Mouse (Mus musculus) thymus, postnatal 14 days (tissue): ENCODE results near the gene Gm7849.
"Not testable (repeated sequence)": the region's sequence is repeated elsewhere in the genome, so short reads cannot be mapped to it uniquely, and the experiment has no call there.

Experiments
- DNase-seq: peaks from one replicate; pipeline ENCODE4 v3.0.0; 2021

Gm7849 gene

GRCm38 (mm10) chr8:21456460-21456859, at the start of gene Gm7849:
Gene Gm7849 (minus strand): TSS chr8:21456560.
- DNase-seq, result not testable (repeated sequence)

DNA sequence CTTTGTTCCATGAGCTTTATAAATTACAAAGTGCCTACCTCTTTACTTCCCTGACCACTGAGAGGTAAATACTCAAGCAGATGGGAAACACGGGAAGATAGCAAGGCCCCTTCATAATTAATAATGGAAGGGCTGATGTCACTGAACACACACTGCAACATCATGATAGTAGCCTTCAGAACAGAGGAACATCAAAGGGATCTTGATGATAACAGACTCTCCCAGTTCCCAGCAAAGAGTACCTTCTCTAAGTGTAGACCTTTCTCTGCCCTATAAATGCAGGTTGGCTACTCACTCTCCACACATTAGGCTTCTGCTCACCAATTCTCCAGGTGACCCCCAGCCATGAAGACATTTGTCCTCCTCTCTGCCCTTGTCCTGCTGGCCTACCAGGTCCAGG, 29.2 kb downstream of the Gm7849 start, which contains the start of gene Defa36:
TSS of gene Defa36 (plus strand) at position 301 of the 400 bp plus-strand sequence.
- not testable (repeated sequence) for DNase-seq
